Mouse (Mus musculus) CD8-positive naive resting alpha-beta T cell, adult 57 days (primary cell): Measurements from ENCODE around the gene Tmem202. TPM values are rescaled to one million over a fixed set of nuclear protein-coding genes. Genes with fewer than 3 reads are reported as not detected.

Experiments used
- total RNA-seq: library from RNA; stranded (reverse); gene quantifications from one replicate; pipeline ENCODE4 v1.2.4, GENCODE M21; 2023

Gene Tmem202
- 1.1 TPM for total RNA-seq

DNA sequence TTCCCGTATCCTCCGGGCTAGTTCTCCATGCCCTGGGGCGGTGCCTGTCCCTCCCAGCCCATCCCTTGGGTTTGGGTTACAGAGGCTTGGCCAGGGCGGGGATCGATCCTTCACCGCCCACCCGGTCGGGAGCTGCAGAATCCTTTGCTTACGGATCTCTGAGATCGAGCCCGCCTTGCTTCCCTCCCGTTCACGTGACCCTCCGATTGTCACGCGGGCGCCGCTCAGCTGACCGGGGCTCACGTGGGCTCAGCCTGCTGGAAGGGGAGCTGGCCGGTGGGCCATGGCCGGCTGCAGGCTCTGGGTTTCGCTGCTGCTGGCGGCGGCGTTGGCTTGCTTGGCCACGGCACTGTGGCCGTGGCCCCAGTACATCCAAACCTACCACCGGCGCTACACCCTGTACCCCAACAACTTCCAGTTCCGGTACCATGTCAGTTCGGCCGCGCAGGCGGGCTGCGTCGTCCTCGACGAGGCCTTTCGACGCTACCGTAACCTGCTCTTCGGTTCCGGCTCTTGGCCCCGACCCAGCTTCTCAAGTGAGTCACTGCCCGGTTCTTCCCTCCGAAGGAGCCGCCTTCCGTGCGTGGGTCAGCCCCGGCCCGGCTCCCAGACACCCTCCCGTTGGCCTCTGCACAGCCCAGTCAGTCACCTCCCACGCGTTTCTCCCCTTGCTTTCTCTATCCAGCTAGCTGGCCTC is at the start of gene Tmem202, which contains the start of gene Hexa:
Gene Tmem202 (minus strand): TSS at position 407 of the 697 bp plus-strand sequence.
Gene Hexa (plus strand): TSS at position 100 of the 697 bp plus-strand sequence.

DNA sequence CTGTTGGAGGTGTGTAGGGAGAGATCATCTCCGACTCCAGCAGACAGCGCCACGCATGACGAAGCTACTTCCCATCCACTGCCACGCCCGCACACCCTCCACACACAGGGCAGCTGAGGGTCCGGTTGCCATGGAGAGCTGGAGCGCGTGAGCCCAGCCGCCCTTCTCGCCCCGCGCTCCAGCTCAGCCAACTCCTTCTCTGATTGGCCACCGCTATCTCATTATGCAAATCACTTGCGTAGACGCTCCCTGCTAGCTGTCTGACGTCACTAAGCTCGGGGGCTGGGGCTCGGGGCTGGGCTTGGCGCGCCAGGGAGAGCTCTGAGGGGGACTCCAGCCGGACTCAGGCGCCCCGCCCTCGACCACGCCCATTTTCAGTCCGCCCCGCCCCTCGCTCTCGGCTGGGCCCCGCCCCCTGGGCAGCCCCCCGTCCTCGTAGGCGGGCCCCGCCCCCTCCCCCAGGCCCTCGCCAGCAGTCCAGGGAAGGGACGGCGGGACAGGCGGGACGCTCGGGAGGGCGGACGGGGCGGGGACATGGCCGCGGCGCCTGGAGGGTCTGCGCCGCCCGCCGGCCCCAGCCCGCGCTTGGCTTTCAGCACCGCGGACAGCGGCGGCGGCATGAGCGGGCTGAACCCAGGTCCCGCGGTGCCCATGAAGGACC is 38.3 kb upstream of the Tmem202 start, which contains the start of gene Celf6:
Gene Celf6 (plus strand): TSS at position 74 of the 661 bp plus-strand sequence.

DNA sequence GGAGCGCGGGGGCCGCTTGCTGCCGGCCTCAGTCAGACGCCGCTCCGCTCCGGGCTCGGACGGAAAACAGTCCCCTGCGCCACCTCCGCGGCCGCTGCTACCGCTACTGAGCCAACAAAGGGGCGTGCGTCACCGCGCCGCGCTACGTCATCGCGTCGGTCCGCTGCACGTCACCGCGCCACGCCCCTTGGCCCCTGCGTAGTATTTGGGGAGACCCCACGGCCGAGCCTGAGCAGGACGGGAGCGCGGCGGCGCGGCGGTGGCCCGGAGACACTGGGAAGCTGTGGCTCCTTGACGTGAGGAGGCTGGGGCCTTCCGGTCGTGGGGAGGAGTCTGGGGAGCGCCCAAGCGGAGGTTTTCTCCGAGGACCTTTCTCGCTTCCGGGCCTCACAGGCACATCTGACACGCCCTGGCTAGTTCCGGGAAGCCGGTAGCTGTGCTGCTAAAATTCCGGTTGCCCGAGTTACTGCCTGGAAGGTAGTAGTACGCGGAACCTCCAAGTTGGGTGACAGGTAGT is 53.0 kb downstream of the Tmem202 start, which contains the start of gene Arih1:
Gene Arih1 (minus strand): TSS at position 70 of the 517 bp plus-strand sequence.

Other genes with a start within 250 kb of the Tmem202 start
- gene Adpgk, start 248.3 kb downstream of the Tmem202 start, total RNA-seq = 58.0 TPM
- 6.1 TPM for gene Bbs4, start 186.3 kb downstream of the Tmem202 start, total RNA-seq
- 159 TPM for gene Arih1, start 53.2 kb downstream of the Tmem202 start, total RNA-seq
- 41.8 TPM for gene Hexa, start 307 bp downstream of the Tmem202 start, total RNA-seq
- not detected for gene Celf6, start 38.1 kb upstream of the Tmem202 start, total RNA-seq
- gene Parp6, start 77.4 kb upstream of the Tmem202 start, total RNA-seq = 65.7 TPM
- gene Pkm, start 116.5 kb upstream of the Tmem202 start, total RNA-seq = 299 TPM
- not detected for gene Gramd2, start 140.3 kb upstream of the Tmem202 start, total RNA-seq
- 2.8 TPM for gene Senp8, start 210.9 kb upstream of the Tmem202 start, total RNA-seq
- gene Myo9a, start 211.0 kb upstream of the Tmem202 start, total RNA-seq = 18.2 TPM